Mouse (Mus musculus) skeletal muscle tissue, adult 2 months (tissue): ENCODE results near the gene Frem3.
A peak's percentile ranks its signal among the peaks of the same experiment; 100 is the strongest.

Experiments
- DNase-seq: peaks from one replicate; pipeline ENCODE4 v3.0.0-alpha.2; 2012; ENCODE audit warnings: low read depth, low spot score

Gene Frem3

GRCm38 (mm10) chr8:80610549-80611440 is at the start of gene Frem3:
Frem3 (plus strand) TSS chr8:80611080.
- DNase-seq = no peak

- DNase-seq = no peak
Measured at GRCm38 (mm10) chr8:80564205-80564839, 46.6 kb upstream of the Frem3 start.

GRCm38 (mm10) chr8:80567471-80567870 is 43.4 kb upstream of the Frem3 start:
- DNase-seq = no peak

- DNase-seq = no peak
Measured at GRCm38 (mm10) chr8:80568243-80568995, 42.5 kb upstream of the Frem3 start.

- no peak for DNase-seq
Measured at GRCm38 (mm10) chr8:80572417-80573061, 38.3 kb upstream of the Frem3 start.

GRCm38 (mm10) chr8:80577126-80577525 is 33.8 kb upstream of the Frem3 start:
- no peak for DNase-seq

- DNase-seq = no peak
Measured at GRCm38 (mm10) chr8:80579038-80579437, 31.8 kb upstream of the Frem3 start.

- DNase-seq = no peak
Measured at GRCm38 (mm10) chr8:80592626-80593025, 18.3 kb upstream of the Frem3 start.

- peak; percentile 32 for DNase-seq
Measured at GRCm38 (mm10) chr8:80600600-80601170, 10.2 kb upstream of the Frem3 start.

GRCm38 (mm10) chr8:80601886-80602285 is 9.0 kb upstream of the Frem3 start:
- DNase-seq = no peak

- no peak for DNase-seq
Measured at GRCm38 (mm10) chr8:80607082-80607481, 3.8 kb upstream of the Frem3 start.

GRCm38 (mm10) chr8:80611441-80611751 is 516 bp downstream of the Frem3 start:
- no peak for DNase-seq

GRCm38 (mm10) chr8:80619787-80620186 is 8.9 kb downstream of the Frem3 start:
- DNase-seq = no peak

- DNase-seq = no peak
Measured at GRCm38 (mm10) chr8:80647394-80647793, 36.5 kb downstream of the Frem3 start.

GRCm38 (mm10) chr8:80657639-80658038 is 46.8 kb downstream of the Frem3 start:
- DNase-seq = no peak

GRCm38 (mm10) chr8:80661055-80661454 is 50.2 kb downstream of the Frem3 start:
- no peak for DNase-seq

GRCm38 (mm10) chr8:80663476-80663875 is 52.6 kb downstream of the Frem3 start:
- DNase-seq = no peak

GRCm38 (mm10) chr8:80669277-80669901 is 58.5 kb downstream of the Frem3 start:
- DNase-seq = no peak

GRCm38 (mm10) chr8:80682594-80682993 is 71.7 kb downstream of the Frem3 start:
- no peak for DNase-seq

- no peak for DNase-seq
Measured at GRCm38 (mm10) chr8:80683756-80684335, 73.0 kb downstream of the Frem3 start.

GRCm38 (mm10) chr8:80688141-80688540 is 77.3 kb downstream of the Frem3 start:
- DNase-seq = peak; percentile 16
